Mouse (Mus musculus) olfactory bulb, adult 2 months (tissue): ENCODE measurements at regions not wholly inside any gene's neighbourhood (a gene's known extent, or its start where the extent isn't known, plus 50 kb on each side); places are given as distances from the start of the nearest gene placed in this dataset.

ENCODE experiments used
- CTCF ChIP-seq: fragments of 200-500 bp; IDR thresholded peaks from 2 replicates; pipeline ENCODE4 v1.5.1; 2012; ENCODE audit warnings: low read depth, mild to moderate bottlenecking, low read length, moderate library complexity; ENCODE audit not compliant: insufficient read depth
- POLR2A ChIP-seq: fragments of 200-500 bp; IDR thresholded peaks from 2 replicates; pipeline ENCODE4 v1.6.1; 2012; ENCODE audit warnings: mild to moderate bottlenecking, low read depth, low read length, moderate library complexity; ENCODE audit not compliant: insufficient read depth

- TF ChIP-seq POLR2A (no peak), CTCF (no peak)
Measured at GRCm38 (mm10) chr12:99099881-99100280, 179.5 kb downstream of the Ttc8 start.
